Mouse (Mus musculus) C2C12 (cell line): ENCODE measurements around the gene Tet1.
"Not testable (repeated sequence)": the region's sequence is repeated elsewhere in the genome, so short reads cannot be mapped to it uniquely, and the experiment has no call there.

ENCODE experiments used
- CEBPB ChIP-seq: IDR thresholded peaks from one replicate; pipeline ENCODE4 v1.6.1; 2011; ENCODE audit warnings: low read depth, mild to moderate bottlenecking, control low read depth, moderate library complexity
- CTCF ChIP-seq: IDR thresholded peaks from one replicate; pipeline ENCODE4 v1.5.1; 2011; ENCODE audit not compliant: control insufficient read depth, insufficient read depth, insufficient read length

DNA sequence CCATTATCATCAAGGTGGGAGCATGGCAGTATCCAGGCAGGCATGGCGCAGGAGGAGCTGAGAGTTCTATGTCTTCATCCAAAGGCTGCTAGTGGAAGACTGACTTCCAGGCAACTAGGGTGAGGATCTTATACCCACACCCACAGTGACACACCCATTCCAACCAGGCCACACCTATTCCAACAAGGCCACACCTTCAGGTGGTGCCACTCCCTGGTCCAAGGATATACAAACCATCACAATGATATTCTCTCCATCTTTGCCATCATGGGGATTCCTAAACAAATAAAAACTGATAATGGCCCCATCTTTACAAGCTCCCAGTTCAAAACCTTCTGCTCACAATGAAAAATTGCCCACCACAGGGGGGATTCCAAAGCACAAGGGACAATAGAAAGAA lies at the start of gene Tet1:
- TF ChIP-seq CTCF, CEBPB: not testable (repeated sequence)
